Mouse (Mus musculus) thymus, adult 2 months (tissue): ENCODE measurements around the gene Platr17.

ENCODE experiments used
- CTCF ChIP-seq: fragments of 200-500 bp; IDR thresholded peaks from 2 replicates; pipeline ENCODE4 v1.5.1; 2012; ENCODE audit warnings: mild to moderate bottlenecking, control low read depth, low read length, moderate library complexity, borderline replicate concordance; ENCODE audit not compliant: control insufficient read depth, poor library complexity, insufficient read depth; ENCODE audit errors: extremely low read depth
- POLR2A ChIP-seq: fragments of 200-500 bp; IDR thresholded peaks from 2 replicates; pipeline ENCODE4 v1.6.1; 2012; ENCODE audit warnings: mild to moderate bottlenecking, low read length, control low read depth, moderate library complexity; ENCODE audit not compliant: control insufficient read depth, poor library complexity, insufficient read depth; ENCODE audit errors: extremely low read depth

GRCm38 (mm10) chr17:33874411-33874810, 30.5 kb upstream of the Platr17 start:
- TF ChIP-seq CTCF (no peak), POLR2A (no peak)
